Mouse (Mus musculus) hematopoietic stem cell, adult 5-6 weeks (primary cell): ENCODE data around the gene Cyp39a1. TPM values are rescaled to one million over a fixed set of nuclear protein-coding genes. Genes with fewer than 3 reads are reported as not detected.

ENCODE experiments used
- ATAC-seq, 2 experiments: fragments of 125-278 bp in 1 of 2; replicated peaks in 1 of 2; 2 replicates each; pipeline ENCODE4 v1.8.0; 2016 to 2017; ENCODE audit warnings: inconsistent platforms in 2 of 2, mild to moderate bottlenecking in 2 of 2, moderate number of reproducible peaks in 2 of 2, low read depth in 1 of 2, moderate TSS enrichment in 1 of 2; ENCODE audit not compliant: low FRiP score in 2 of 2, poor library complexity in 2 of 2, severe bottlenecking in 2 of 2, insufficient read depth in 1 of 2, low TSS enrichment in 1 of 2
- total RNA-seq: library from RNA; stranded (forward); fragments of 172-1452, 232-1000 nt; gene quantifications from 2 replicates; pipeline ENCODE4 v1.2.3, GENCODE M21; 2017

Gene Cyp39a1
- total RNA-seq, 1 experiment from 2014 or later = 4.2 TPM

GRCm38 (mm10) chr17:43669145-43669695, 2.0 kb downstream of the Cyp39a1 start:
- no peak for ATAC-seq

- ATAC-seq = no peak
Measured at GRCm38 (mm10) chr17:43671907-43672306, 4.7 kb downstream of the Cyp39a1 start.

- peak; percentile 27 to 29; a peak in 2 of 4 replicates for ATAC-seq
Measured at GRCm38 (mm10) chr17:43675228-43675627, 8.0 kb downstream of the Cyp39a1 start.

- no peak for ATAC-seq
Measured at GRCm38 (mm10) chr17:43676241-43676640, 9.0 kb downstream of the Cyp39a1 start.

- ATAC-seq = no peak
Measured at GRCm38 (mm10) chr17:43677317-43677716, 10.1 kb downstream of the Cyp39a1 start.

GRCm38 (mm10) chr17:43684086-43684485, 16.9 kb downstream of the Cyp39a1 start:
- no peak for ATAC-seq

GRCm38 (mm10) chr17:43684638-43685037, 17.4 kb downstream of the Cyp39a1 start:
- no peak for ATAC-seq

GRCm38 (mm10) chr17:43689591-43689990, 22.4 kb downstream of the Cyp39a1 start:
- ATAC-seq = no peak

GRCm38 (mm10) chr17:43698997-43699649, 31.9 kb downstream of the Cyp39a1 start:
- peak; percentile 56 to 83; a peak in 2 of 4 replicates for ATAC-seq

GRCm38 (mm10) chr17:43701060-43701459, 33.8 kb downstream of the Cyp39a1 start:
- no peak for ATAC-seq

GRCm38 (mm10) chr17:43704216-43704930, 37.1 kb downstream of the Cyp39a1 start:
- no peak for ATAC-seq

- no peak for ATAC-seq
Measured at GRCm38 (mm10) chr17:43706749-43707148, 39.5 kb downstream of the Cyp39a1 start.

GRCm38 (mm10) chr17:43707254-43707653, 40.0 kb downstream of the Cyp39a1 start:
- ATAC-seq = no peak

- ATAC-seq = no peak
Measured at GRCm38 (mm10) chr17:43711557-43712352, 44.5 kb downstream of the Cyp39a1 start.

- ATAC-seq = no peak
Measured at GRCm38 (mm10) chr17:43714191-43714590, 47.0 kb downstream of the Cyp39a1 start.

- ATAC-seq = no peak
Measured at GRCm38 (mm10) chr17:43716601-43717000, 49.4 kb downstream of the Cyp39a1 start.

GRCm38 (mm10) chr17:43719401-43719800, 52.2 kb downstream of the Cyp39a1 start:
- ATAC-seq = no peak

- no peak for ATAC-seq
Measured at GRCm38 (mm10) chr17:43724480-43724879, 57.3 kb downstream of the Cyp39a1 start.
